Mouse (Mus musculus): Measurements from ENCODE around the gene Depdc7. TPM values are rescaled to one million over a fixed set of nuclear protein-coding genes. Genes with fewer than 3 reads are reported as not detected.

Gene Depdc7
- total RNA-seq, 2 experiments from 2014 or later = 2.7 to 2.8 TPM

DNA sequence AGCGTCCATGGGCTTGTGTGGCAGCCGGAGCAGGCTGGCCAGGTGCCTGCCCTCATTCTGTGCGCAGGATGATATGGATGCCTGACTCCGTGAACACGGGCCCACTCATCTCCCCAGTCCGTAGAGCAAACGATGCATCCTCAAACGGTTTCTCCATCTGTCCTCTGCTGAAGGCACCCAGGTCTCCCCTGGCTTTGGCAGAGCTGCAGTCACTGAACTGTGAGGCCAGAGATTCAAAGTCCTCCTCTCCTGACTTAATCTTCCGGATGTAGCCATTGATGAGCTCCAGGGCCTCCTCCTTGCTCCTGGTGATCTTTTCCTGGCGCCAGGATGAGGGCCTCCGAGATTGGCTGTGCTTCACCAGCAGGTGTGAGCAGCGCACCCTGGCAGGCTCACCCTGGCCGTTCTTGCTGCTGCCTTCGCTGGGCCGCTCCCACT lies 28.4 kb downstream of the Depdc7 start:
- DNase-seq = peak; percentile 15

DNA sequence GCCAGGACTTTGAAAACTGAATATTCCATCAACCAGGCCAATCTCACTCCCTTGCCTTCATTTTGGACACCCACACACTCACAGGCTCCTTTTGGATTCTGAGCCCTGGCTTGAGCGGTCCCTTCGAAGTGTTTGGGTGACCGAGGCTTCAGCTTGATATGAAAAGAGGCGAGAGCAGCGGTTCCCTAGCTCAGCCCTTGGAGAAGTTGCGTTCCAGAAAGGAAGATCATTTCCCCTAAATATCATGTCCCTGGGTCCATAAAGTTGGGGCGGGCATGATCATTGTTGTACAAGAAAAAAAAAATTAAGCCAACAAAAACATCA lies 30.2 kb downstream of the Depdc7 start:
- no peak for DNase-seq

DNA sequence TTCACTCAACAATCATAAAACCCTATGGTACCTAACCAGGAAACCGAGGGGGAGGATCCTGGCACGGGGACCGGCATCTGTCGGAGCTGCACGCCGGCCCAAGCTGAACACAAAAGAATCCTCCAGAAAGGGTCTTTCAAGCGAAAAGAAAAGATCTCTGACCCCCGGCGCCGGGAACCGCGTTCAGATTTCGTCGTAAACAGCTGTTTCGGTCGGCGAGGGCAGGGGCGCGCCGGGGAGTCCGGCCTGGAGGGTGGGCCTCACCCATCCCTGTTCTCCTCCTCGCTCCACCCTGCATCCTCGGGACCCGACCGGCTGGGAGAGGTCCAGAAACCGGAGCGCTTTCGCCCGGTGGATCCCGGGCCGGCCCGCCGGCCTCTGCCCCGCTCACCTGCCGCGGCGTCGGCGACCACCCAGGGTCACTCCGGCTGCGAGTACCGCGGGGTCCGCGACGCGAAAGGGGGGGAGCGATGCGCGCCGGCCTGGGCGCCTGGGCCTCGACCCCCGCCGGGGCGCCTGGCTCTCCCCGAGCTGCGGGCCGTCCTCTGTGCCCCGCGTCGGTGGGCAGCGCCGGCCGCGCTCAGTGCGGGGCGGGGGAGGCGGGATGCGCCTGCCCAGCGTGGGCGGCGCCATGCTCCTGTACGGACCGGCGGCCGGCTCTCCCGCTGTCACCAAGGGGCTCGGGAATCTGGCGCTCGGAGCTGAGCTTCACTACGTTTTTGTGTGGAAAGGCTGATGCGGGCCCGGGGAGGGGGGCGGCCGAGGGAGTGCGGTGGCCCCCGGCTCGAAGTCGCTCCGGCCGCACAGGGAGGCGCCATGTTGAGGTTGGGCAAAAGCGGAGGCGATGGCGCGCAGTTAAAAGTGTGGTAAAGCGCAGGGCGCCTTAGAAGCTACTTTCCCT lies 30.8 kb downstream of the Depdc7 start, which contains the start of gene Tcp11l1:
Tcp11l1 (minus strand) TSS at position 585 of the 901 bp plus-strand sequence.
- DNase-seq = peak; percentile 61

DNA sequence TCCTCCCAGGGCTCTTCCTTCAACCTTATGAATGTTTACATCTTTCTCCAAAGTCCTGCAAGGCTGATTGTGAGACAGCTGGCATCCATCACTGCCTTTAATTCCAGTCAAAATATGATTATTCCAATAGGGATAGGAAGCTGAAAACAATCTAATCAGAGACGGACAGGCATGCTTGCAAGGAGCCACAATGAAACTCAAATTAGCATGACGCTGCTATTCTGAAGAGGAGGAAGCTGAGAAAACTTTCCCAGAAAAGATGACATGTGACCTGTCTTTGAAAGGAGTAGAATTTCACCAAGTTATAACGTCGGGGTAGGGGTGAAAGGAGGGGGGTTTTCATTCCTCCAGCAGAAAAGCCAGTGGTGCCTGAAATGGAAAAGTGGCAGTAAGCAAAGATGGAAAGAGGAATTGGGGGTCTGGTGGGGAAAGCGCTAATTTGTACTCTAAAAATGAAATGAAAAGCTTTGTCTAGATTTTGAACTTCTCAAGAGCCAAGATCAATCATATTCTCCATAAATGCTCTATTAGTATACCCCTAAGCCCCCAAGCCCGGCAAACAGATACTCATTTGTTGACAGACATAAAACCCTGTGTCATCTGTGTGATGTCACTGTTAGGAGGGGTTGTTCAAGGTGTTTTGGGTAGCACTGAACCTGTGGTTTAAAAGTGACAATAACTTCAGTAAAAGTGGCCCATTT lies 31.9 kb downstream of the Depdc7 start:
- no peak for DNase-seq

DNA sequence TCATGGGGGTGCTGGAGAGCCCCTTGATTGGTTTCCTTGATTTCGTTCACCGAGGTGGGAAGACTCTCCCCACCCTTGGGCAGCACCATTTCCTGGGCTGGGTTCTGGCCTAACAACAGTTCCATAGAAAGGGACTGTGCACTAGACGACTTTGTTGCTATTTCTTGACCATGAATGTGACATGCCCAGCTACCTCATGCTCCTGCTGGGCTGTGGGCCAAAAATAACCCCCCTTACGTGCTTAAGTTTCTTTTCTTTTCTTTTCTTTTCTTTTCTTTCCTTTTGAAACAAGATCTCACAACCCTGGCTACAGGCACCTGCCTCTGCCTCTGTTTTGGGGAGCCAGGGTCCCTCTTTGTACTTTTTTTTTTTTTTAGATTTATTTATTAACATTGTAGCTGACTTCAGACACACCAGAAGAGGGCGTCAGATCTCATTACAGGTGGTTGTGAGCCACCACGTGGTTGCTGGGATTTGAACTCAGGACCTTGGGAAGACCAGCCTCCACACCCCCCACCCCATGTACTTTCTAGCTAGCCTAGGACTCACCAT lies 32.8 kb downstream of the Depdc7 start:
- DNase-seq = no peak

DNA sequence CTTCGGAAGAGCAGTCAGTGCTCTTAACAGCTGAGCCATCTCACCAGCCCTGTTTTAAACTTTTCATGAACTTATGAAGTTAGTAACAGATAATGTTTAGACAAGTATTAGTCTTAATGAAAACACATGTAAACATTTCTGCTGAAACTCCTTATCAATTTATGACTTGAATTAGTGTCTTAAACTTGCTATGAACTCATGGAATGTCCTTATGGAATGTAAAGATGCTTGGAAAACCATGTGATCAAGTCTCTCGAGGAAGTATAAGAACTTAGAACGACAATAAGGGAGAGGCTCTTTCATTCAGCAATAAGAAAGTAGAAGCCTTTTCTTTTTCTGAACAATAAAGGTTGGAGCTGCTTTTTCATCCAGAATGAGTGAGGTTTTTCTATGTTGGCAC lies 38.3 kb downstream of the Depdc7 start:
- no peak for DNase-seq

DNA sequence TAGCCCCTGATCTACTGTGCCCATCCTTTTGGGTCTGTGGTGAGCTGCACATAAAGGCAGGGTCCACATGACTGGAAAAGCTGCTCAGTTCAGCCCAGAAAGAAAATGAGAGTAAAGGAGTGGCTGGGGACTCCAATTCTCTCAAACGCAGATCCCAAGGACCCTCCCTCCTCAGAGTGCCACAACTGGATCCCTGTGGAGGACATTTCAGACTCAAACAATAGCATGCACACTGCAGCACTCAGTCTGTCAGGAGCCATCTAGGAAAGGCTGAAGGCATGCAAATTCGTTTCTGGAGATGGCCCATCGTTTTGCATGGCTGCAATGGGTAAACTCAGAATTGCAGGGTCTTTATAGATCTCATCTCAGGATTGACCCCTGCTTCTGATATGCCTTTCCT lies 39.5 kb downstream of the Depdc7 start:
- DNase-seq = no peak

DNA sequence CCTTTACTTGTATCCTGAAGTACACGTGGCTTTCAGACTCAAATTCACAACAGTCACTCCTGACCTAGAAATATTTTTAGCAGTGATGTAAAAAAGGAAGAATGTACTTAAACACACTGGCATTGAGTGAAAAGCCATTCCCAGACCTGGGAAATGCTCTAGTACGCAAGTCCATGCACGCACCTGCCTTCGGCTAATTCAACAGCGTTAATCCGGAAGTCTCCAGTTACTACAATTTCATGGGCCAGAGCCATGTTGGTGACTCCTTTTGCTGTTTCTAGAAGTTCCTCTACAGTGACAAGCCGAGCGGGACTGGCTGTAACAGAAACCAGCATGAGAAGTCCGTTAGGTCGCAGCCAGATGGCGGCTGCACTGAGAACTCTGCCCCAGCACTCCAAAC lies 43.0 kb downstream of the Depdc7 start:
- no peak for DNase-seq

DNA sequence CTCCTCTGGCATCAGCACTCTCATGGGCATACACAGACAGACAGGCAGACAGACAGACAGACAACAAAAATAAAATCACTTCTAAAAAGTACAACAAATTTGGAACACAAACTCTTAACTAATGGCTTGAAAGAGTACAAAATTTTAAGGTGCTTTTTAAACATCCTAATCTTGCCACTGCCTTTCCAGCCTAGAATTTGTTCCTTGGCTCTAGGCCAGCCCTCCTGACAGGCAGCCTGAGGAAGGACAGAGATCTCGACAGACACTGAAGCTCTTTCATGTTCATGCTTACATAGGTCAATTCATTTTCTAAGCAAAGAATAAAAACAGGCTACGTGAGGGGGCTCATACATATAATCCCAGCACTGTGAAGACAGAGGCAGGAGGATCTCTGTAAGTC lies 50.1 kb downstream of the Depdc7 start:
- no peak for DNase-seq

DNA sequence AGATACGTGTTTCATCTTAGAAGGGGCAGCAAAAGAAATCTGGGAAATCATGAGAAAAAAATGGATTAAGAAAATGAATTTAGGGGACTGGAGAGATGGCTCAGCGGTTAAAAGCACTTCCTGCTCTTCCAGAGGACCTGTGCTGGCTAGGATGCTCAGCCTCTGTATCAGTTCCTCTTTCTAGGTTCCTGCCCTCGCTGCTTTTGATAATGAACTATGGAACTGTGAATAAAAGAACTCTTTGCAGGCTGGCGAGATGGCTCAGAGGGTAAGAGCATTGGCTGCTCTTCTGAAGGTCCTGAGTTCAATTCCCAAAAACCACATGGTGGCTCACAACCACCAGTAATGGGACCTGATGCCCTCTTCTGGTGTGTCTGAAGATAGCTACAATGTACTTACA lies 52.0 kb downstream of the Depdc7 start:
- DNase-seq = no peak

DNA sequence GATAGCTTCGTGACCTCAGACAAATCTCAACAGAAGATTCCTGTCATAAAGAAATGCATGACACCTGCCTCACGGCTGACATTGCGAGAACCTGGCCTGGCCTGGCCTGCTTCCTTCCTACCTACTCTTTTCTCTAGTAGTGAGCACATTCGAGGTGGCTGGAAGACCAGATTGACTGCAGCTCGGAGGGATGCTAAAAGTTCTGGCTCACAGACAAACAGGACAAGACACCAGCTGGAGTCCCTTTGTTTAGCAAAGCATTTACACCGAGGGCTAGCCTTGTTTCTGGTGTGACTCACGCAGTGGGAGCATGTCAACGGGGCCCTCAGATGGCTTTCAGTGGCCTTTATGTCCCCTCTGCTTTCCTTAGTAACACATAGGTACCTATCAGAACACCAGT lies 54.0 kb downstream of the Depdc7 start:
- no peak for DNase-seq

DNA sequence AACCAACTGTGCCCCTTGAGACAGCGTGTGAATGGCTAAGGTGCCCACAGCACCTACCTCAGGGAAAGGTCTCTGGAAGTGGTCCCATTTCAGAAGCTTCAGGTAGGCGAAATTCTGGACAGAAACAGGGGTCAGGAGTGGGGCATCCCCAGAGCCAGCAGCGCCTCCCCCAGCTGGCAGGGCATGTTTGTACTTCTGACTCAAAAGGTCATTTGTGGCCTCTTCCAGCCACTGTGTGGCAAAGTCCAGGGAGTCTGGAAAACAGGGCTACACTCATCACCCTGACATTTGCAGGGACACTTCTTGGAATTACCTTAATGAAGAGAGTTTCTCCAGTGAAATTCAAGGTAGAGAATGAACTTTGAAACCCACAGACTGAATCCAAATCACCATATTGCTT lies 54.4 kb downstream of the Depdc7 start:
- no peak for DNase-seq

DNA sequence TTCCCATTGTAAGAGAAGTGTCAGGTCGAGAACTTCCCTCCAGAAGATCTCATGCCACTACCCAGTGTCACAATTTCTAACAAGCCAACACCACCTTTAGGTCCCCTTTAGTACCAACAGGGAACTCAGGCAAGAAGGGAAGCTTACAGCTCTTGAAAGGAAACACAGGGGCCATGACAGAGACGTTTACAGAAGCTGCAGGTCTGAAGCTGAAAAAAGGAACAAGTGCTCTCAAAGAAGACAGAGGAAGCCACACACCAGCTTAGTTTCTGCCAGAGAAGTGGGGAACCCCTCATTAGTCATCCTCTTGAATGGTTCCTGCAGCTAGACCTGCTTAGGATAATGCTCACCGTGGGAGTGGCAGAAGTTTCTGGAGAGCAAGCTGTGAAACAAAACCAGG lies 55.4 kb downstream of the Depdc7 start:
- DNase-seq = no peak

DNA sequence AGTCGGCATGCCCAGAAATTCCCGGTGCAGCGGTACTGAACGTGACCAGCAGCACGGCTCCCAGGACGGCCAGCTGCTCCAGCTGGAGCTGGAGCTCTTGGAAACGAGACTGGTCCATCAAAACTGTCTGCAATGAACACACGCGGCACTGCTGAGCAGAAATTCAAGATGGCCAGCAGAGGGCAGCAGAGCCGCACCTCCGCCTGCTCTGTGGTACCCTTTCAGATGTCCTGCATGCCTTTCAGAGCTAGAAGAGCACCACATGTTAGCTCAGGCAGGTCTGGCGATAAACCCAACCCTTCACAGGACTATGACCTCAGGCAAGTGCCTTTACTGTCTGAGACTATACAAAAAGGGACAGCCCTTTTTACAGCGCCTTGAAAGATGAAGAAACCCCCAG lies 57.3 kb downstream of the Depdc7 start:
- DNase-seq = peak; percentile 85

DNA sequence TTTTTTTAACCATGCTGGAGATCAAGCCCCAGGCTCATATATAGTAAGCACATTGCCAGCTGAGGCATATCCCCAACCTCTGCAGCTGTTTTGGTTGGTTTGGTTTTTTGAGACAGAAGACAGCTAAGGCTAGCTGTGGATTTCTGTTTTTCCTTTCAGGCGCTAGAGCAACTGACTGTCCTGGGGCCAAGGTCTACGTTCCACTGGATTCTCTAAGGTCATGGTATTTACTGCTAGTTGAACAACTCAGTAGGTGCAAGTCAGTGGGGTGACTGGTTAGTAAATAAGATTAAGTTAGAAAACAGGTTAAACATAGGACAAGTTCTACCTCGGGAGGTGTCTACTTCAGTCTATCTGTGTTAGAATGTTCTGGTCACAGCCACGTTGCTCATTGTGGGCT lies 57.9 kb downstream of the Depdc7 start:
- DNase-seq = no peak

DNA sequence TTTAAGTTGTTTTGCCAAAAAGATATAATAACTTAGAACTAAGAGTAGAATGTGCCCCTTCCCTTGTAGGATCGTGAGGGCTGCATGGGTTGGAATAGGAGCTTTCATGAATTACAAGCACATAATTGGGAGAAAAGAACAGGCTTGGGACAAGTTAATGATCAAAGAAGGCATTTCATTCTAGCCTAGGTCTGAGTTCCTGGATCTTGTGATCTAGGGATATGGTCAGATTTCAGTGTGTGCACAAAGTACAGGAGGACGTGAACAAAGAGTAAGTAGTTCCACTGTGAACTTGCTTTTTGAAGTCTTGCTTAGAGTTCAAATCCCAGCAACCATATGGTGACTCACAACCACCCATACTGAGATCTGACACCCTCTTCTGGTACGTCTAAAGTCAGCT lies 65.4 kb downstream of the Depdc7 start:
- no peak for DNase-seq

Other genes starting within 250 kb of the Depdc7 start
- gene Hipk3, start 248.4 kb downstream of the Depdc7 start, total RNA-seq (2021) = 100 to 1,000 TPM; 221 to 237 TPM
- gene Cstf3, start 152.4 kb downstream of the Depdc7 start, total RNA-seq (2021) = 10 to 100 TPM; 32.9 to 37.7 TPM
- gene Tcp11l1, start 30.7 kb downstream of the Depdc7 start, total RNA-seq (2021) = 10 to 100 TPM in 1 of 2 experiments, 1 to 10 TPM in 1; 7.3 to 10.3 TPM
- not detected for gene Pin1rt1, start 26.5 kb downstream of the Depdc7 start, total RNA-seq (2021)
- gene Qser1, start 73.9 kb upstream of the Depdc7 start, total RNA-seq (2021) = 10 to 100 TPM; 30.7 to 30.8 TPM
- 1 to 10 TPM; 2.8 to 3.3 TPM for gene Prrg4, start 107.0 kb upstream of the Depdc7 start, total RNA-seq (2021)
- 1 to 10 TPM; 3.7 to 3.8 TPM for gene Ccdc73, start 124.9 kb upstream of the Depdc7 start, total RNA-seq (2021)